Mouse (Mus musculus) gastrocnemius, adult 8-10 months (tissue): ENCODE data around the gene Znrd1as. TPM values are rescaled to one million over a fixed set of nuclear protein-coding genes. Genes with fewer than 3 reads are reported as not detected.
A peak's percentile ranks its signal among the peaks of the same experiment; 100 is the strongest.
"Not testable (repeated sequence)": the region's sequence is repeated elsewhere in the genome, so short reads cannot be mapped to it uniquely, and the experiment has no call there.

Experiments
- DNase-seq, 2 experiments: peaks; one replicate each; pipeline ENCODE4 v3.0.0; 2022; ENCODE audit warnings: low spot score in 2 of 2
- total RNA-seq, 4 experiments: library from RNA; stranded (reverse); gene quantifications; 2 replicates each; pipeline ENCODE4 v1.2.4; 2022

Znrd1as gene
- total RNA-seq, 4 experiments from 2014 or later, result 17.9 to 22.6 (median 20.6) TPM

- DNase-seq, result no peak
Observed at GRCm38 (mm10) chr17:36949265-36949664, 9.1 kb upstream of the Znrd1as start.

GRCm38 (mm10) chr17:36950981-36951947 lies 7.1 kb upstream of the Znrd1as start, which contains the start of gene Ppp1r11:
TSS of gene Ppp1r11 (minus strand) at chr17:36951741.
- DNase-seq, result peak; percentile 91 to 94

GRCm38 (mm10) chr17:36952631-36953030 lies 5.8 kb upstream of the Znrd1as start:
- no peak for DNase-seq

- DNase-seq, result no peak
Observed at GRCm38 (mm10) chr17:36953062-36953461, 5.3 kb upstream of the Znrd1as start.

- no peak for DNase-seq
Observed at GRCm38 (mm10) chr17:36958884-36959283, 492 bp downstream of the Znrd1as start.

GRCm38 (mm10) chr17:36961125-36961524 lies 2.7 kb downstream of the Znrd1as start:
- DNase-seq, result no peak

GRCm38 (mm10) chr17:36966875-36967274 lies 8.5 kb downstream of the Znrd1as start:
- DNase-seq, result no peak

- no peak for DNase-seq
Observed at GRCm38 (mm10) chr17:36970316-36970890, 12.0 kb downstream of the Znrd1as start.

GRCm38 (mm10) chr17:36971172-36971850 lies 12.9 kb downstream of the Znrd1as start:
- no peak for DNase-seq

GRCm38 (mm10) chr17:36972791-36973190 lies 14.4 kb downstream of the Znrd1as start:
- DNase-seq, result no peak

GRCm38 (mm10) chr17:36973271-36973787 lies 14.9 kb downstream of the Znrd1as start:
- no peak for DNase-seq

GRCm38 (mm10) chr17:36981221-36981813 lies 22.9 kb downstream of the Znrd1as start, which contains the start of gene 2410137M14Rik:
TSS of gene 2410137M14Rik (minus strand) at chr17:36981237.
- peak; percentile 13 to 48 for DNase-seq

GRCm38 (mm10) chr17:36981845-36982244 lies 23.5 kb downstream of the Znrd1as start:
- no peak for DNase-seq

- no peak for DNase-seq
Observed at GRCm38 (mm10) chr17:36982253-36983155, 24.1 kb downstream of the Znrd1as start.

GRCm38 (mm10) chr17:36988475-36988874 lies 30.1 kb downstream of the Znrd1as start:
- DNase-seq, result no peak

GRCm38 (mm10) chr17:36989437-36989836 lies 31.0 kb downstream of the Znrd1as start, which contains the start of gene H2-M5:
TSS of gene H2-M5 (minus strand) at chr17:36989537.
- no peak for DNase-seq

- DNase-seq, result not testable (repeated sequence)
Observed at GRCm38 (mm10) chr17:36990630-36991029, 32.2 kb downstream of the Znrd1as start.

- DNase-seq, result no peak
Observed at GRCm38 (mm10) chr17:36992336-36993104, 34.1 kb downstream of the Znrd1as start.

GRCm38 (mm10) chr17:36993770-36994325 lies 35.5 kb downstream of the Znrd1as start:
- DNase-seq, result no peak
